Mouse (Mus musculus) hindbrain, embryonic 16.5 days (tissue): ENCODE results near the gene Gm10160. TPM values are rescaled to one million over a fixed set of nuclear protein-coding genes. Genes with fewer than 3 reads are reported as not detected.

Experiments
- ATAC-seq: fragments of 200-750 bp; cut with Nextera tagmentation; 2 replicates; pipeline ENCODE4 v1.8.0; 2017; ENCODE audit warnings: moderate TSS enrichment, moderate library complexity
- H3K27ac ChIP-seq: fragments of 300-500 bp; sonication (generic); 2 replicates; pipeline ENCODE4 v1.5.1; 2014; ENCODE audit warnings: low read depth, mild to moderate bottlenecking, control low read depth, low read length, moderate library complexity
- H3K27me3 ChIP-seq: fragments of 300-500 bp; sonication (generic); replicated peaks from 2 replicates; pipeline ENCODE4 v1.6.1; 2014; ENCODE audit warnings: low read length; ENCODE audit not compliant: control insufficient read depth, insufficient read depth
- H3K36me3 ChIP-seq: fragments of 300-500 bp; sonication (generic); 2 replicates; pipeline ENCODE4 v1.6.1; 2014; ENCODE audit warnings: mild to moderate bottlenecking, low read length, moderate library complexity, mixed read lengths; ENCODE audit not compliant: control insufficient read depth, insufficient read depth
- H3K4me1 ChIP-seq: fragments of 300-500 bp; sonication (generic); 2 replicates; pipeline ENCODE4 v1.6.1; 2014; ENCODE audit warnings: low read depth, low read length; ENCODE audit not compliant: control insufficient read depth, insufficient read depth
- H3K4me2 ChIP-seq: fragments of 300-500 bp; sonication (generic); 2 replicates; pipeline ENCODE4 v1.6.1; 2014; ENCODE audit warnings: mild to moderate bottlenecking, low read length, control low read depth, moderate library complexity
- H3K4me3 ChIP-seq: fragments of 300-500 bp; sonication (generic); 2 replicates; pipeline ENCODE4 v1.5.1; 2014; ENCODE audit warnings: mild to moderate bottlenecking, low read length, control low read depth, moderate library complexity
- H3K9ac ChIP-seq: fragments of 300-500 bp; sonication (generic); 2 replicates; pipeline ENCODE4 v1.6.1; 2014; ENCODE audit warnings: low read depth, mild to moderate bottlenecking, control low read depth, low read length, moderate library complexity
- H3K9me3 ChIP-seq: fragments of 300-500 bp; sonication (generic); 2 replicates; pipeline ENCODE4 v1.6.1; 2014; ENCODE audit warnings: mild to moderate bottlenecking, low read length, moderate library complexity; ENCODE audit not compliant: control insufficient read depth
- WGBS: fragments of 180-500 bp; shearing (Covaris S2); extraction: QIAGEN DNeasy Blood & Tissue Kit; methylation state at CpG from one replicate; pipeline ENCODE4 v1.1.7; 2014; 5-methylcytosine and 5-hydroxymethylcytosine counted together
- polyA plus RNA-seq: library from polyadenylated mRNA; unstranded; fragments of >200 nt; fragmentation: Nextera tagmentation; extraction: Ambion mirVana; gene quantifications from 2 replicates; pipeline ENCODE4 v1.2.1, GENCODE M21; 2015

Gm10160 gene
- polyA plus RNA-seq, 1 experiment from 2014 or later: not detected

- no peak for ATAC-seq
- Histone ChIP-seq H3K36me3 (no peaks in the 10 kb centered on the region), H3K4me1 (no peaks in the 10 kb centered on the region), H3K27ac (no peak overlapping the region), H3K9ac (no peak overlapping the region), H3K4me2 (no peak overlapping the region), H3K27me3 (no peaks in the 10 kb centered on the region), H3K4me3 (no peak overlapping the region), H3K9me3 (no peaks in the 10 kb centered on the region)
- 91% methylated on average over 5 of the region's 5 CpGs for WGBS
Observed at GRCm38 (mm10) chr7:81849214-81849613, 6.4 kb downstream of the Gm10160 start.

GRCm38 (mm10) chr7:81847777-81848176 lies 7.8 kb downstream of the Gm10160 start:
- no peak overlapping the region for H3K27ac ChIP-seq
- no peaks in the 10 kb centered on the region for H3K4me1 ChIP-seq
- WGBS: 34% methylated on average over 4 of the region's 4 CpGs
- no peak overlapping the region for H3K9ac ChIP-seq
- no peak overlapping the region for H3K4me2 ChIP-seq
- no peaks in the 10 kb centered on the region for H3K9me3 ChIP-seq
- H3K36me3 ChIP-seq: no peaks in the 10 kb centered on the region
- H3K27me3 ChIP-seq: no peaks in the 10 kb centered on the region
- ATAC-seq: peak; percentile 68
- no peak overlapping the region for H3K4me3 ChIP-seq

GRCm38 (mm10) chr7:81847010-81847409 lies 8.6 kb downstream of the Gm10160 start:
- Histone ChIP-seq H3K4me1 (no peaks in the 10 kb centered on the region), H3K36me3 (no peaks in the 10 kb centered on the region), H3K4me2 (no peak overlapping the region), H3K27ac (no peak overlapping the region), H3K9me3 (no peaks in the 10 kb centered on the region), H3K9ac (no peak overlapping the region), H3K4me3 (no peak overlapping the region), H3K27me3 (no peaks in the 10 kb centered on the region)
- 38% methylated on average over 8 of the region's 8 CpGs for WGBS
- ATAC-seq: 0 out of 2 replicates have a peak, but pooled peaks have one; percentile 40

GRCm38 (mm10) chr7:81846008-81846407 lies 9.6 kb downstream of the Gm10160 start:
- Histone ChIP-seq H3K27me3 (no peaks in the 10 kb centered on the region), H3K4me3 (no peak overlapping the region), H3K4me2 (no peak overlapping the region), H3K9ac (no peak overlapping the region), H3K9me3 (no peaks in the 10 kb centered on the region), H3K27ac (no peak overlapping the region), H3K36me3 (no peaks in the 10 kb centered on the region), H3K4me1 (no peaks in the 10 kb centered on the region)
- 88% methylated on average over 8 of the region's 8 CpGs for WGBS
- ATAC-seq: no peak

GRCm38 (mm10) chr7:81845313-81845712 lies 10.3 kb downstream of the Gm10160 start:
- no peak overlapping the region for H3K4me3 ChIP-seq
- no peak for ATAC-seq
- no peak overlapping the region for H3K27ac ChIP-seq
- 84% methylated on average over 3 of the region's 3 CpGs for WGBS
- no peaks in the 10 kb centered on the region for H3K4me1 ChIP-seq
- no peaks in the 10 kb centered on the region for H3K27me3 ChIP-seq
- no peaks in the 10 kb centered on the region for H3K9me3 ChIP-seq
- no peak overlapping the region for H3K4me2 ChIP-seq
- no peaks in the 10 kb centered on the region for H3K36me3 ChIP-seq
- H3K9ac ChIP-seq: no peak overlapping the region

- 86% methylated on average over 11 of the region's 11 CpGs for WGBS
- H3K4me1 ChIP-seq: no peaks in the 10 kb centered on the region
- no peak overlapping the region for H3K4me2 ChIP-seq
- H3K27ac ChIP-seq: no peak overlapping the region
- no peaks in the 10 kb centered on the region for H3K36me3 ChIP-seq
- no peaks in the 10 kb centered on the region for H3K9me3 ChIP-seq
- no peak overlapping the region for H3K4me3 ChIP-seq
- no peaks in the 10 kb centered on the region for H3K27me3 ChIP-seq
- ATAC-seq: no peak
- no peak overlapping the region for H3K9ac ChIP-seq
Observed at GRCm38 (mm10) chr7:81844801-81845200, 10.8 kb downstream of the Gm10160 start.

- no peak overlapping the region for H3K4me3 ChIP-seq
- no peaks in the 10 kb centered on the region for H3K4me1 ChIP-seq
- H3K27ac ChIP-seq: no peak overlapping the region
- H3K4me2 ChIP-seq: no peak overlapping the region
- no peak overlapping the region for H3K9ac ChIP-seq
- no peaks in the 10 kb centered on the region for H3K36me3 ChIP-seq
- ATAC-seq: no peak
- no peaks in the 10 kb centered on the region for H3K27me3 ChIP-seq
- no peaks in the 10 kb centered on the region for H3K9me3 ChIP-seq
- WGBS: 80% methylated on average over 8 of the region's 8 CpGs
Observed at GRCm38 (mm10) chr7:81843903-81844302, 11.7 kb downstream of the Gm10160 start.

GRCm38 (mm10) chr7:81842998-81843397 lies 12.6 kb downstream of the Gm10160 start:
- Histone ChIP-seq H3K9ac (no peak overlapping the region), H3K9me3 (no peaks in the 10 kb centered on the region), H3K4me1 (no peaks in the 10 kb centered on the region), H3K4me2 (no peak overlapping the region), H3K27me3 (no peaks in the 10 kb centered on the region), H3K4me3 (no peak overlapping the region), H3K27ac (no peak overlapping the region), H3K36me3 (no peaks in the 10 kb centered on the region)
- 83% methylated on average over 1 of the region's 1 CpGs for WGBS
- no peak for ATAC-seq

GRCm38 (mm10) chr7:81842141-81842540 lies 13.5 kb downstream of the Gm10160 start:
- no peak overlapping the region for H3K9ac ChIP-seq
- no peaks in the 10 kb centered on the region for H3K4me1 ChIP-seq
- ATAC-seq: no peak
- no peaks in the 10 kb centered on the region for H3K9me3 ChIP-seq
- no peak overlapping the region for H3K4me3 ChIP-seq
- no peak overlapping the region for H3K4me2 ChIP-seq
- H3K27me3 ChIP-seq: no peaks in the 10 kb centered on the region
- no peaks in the 10 kb centered on the region for H3K36me3 ChIP-seq
- 93% methylated on average over 7 of the region's 7 CpGs for WGBS
- no peak overlapping the region for H3K27ac ChIP-seq

GRCm38 (mm10) chr7:81841439-81841838 lies 14.2 kb downstream of the Gm10160 start:
- Histone ChIP-seq H3K9ac (no peak overlapping the region), H3K27ac (no peak overlapping the region), H3K4me2 (no peak overlapping the region), H3K4me3 (no peak overlapping the region), H3K9me3 (no peaks in the 10 kb centered on the region), H3K36me3 (no peaks in the 10 kb centered on the region), H3K27me3 (no peaks in the 10 kb centered on the region), H3K4me1 (no peaks in the 10 kb centered on the region)
- ATAC-seq: no peak
- WGBS: 85% methylated on average over 6 of the region's 6 CpGs
